Mouse (Mus musculus): ENCODE measurements at regions not wholly inside any gene's neighbourhood (a gene's known extent, or its start where the extent isn't known, plus 50 kb on each side); places are given as distances from the start of the nearest gene placed in this dataset.

DNA sequence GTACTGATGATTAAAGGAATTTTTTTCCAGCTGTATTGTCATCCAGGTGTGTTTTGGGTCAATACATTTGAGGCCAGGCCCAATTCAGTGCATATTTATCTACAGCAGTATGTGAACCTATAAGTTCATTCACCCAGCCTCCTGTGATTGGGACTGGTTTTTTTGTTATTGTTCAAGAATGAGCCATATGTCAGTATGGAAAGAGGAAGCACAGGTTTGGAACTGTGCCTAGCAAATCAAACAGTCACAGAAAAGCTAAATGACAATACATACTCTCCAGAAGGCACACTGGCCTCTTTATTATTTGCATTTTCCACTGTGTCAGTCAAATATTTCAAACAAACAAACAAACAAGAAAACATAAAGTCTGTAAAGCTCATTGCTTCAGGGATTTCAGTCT, 134.7 kb downstream of the Rnd3 start:
- DNase-seq (ENCODE audit: low spot score in 2 of 2), result no peak

DNA sequence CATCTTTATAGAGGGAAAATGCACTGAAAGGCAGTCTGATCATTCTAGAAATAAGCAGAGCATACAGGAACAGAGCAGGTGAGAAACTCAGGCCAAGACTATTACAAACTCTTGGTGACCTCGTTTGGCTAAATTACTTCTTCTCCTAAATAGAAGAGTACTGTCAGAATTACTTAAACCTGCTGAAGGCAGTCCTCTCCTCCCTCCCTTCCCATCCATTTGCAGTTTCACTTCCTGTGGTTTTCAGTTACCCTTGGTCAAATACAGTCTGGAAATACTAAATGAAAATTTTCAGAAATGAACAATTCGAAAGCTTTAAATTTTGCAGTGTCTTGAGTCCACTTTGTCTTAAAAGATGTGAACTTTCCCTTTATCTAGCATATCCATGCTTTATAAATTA, 135.8 kb downstream of the Rnd3 start:
- no peak for DNase-seq (ENCODE audit: low spot score in 2 of 2)

DNA sequence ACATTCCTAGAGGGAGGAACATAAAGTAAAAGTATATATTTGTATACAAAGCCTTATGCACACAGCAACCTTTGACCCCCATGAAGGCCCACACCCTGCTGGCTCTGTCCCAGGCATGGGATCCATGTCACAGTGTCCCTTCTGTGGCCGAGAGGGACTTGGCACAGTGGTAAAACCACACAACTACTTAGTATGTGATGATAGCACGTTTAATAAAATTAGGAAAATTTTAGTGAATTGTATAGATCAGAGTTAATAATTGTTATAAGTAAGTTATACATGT, 140.7 kb downstream of the Rnd3 start:
- DNase-seq (ENCODE audit: low spot score in 2 of 2), result no peak

- DNase-seq (ENCODE audit: low spot score in 2 of 2), result no peak
Measured at GRCm38 (mm10) chr2:51007409-51008250, 141.3 kb downstream of the Rnd3 start.

- no peak for DNase-seq (ENCODE audit: low spot score in 2 of 2)
Measured at GRCm38 (mm10) chr2:51006818-51007217, 142.1 kb downstream of the Rnd3 start.

DNA sequence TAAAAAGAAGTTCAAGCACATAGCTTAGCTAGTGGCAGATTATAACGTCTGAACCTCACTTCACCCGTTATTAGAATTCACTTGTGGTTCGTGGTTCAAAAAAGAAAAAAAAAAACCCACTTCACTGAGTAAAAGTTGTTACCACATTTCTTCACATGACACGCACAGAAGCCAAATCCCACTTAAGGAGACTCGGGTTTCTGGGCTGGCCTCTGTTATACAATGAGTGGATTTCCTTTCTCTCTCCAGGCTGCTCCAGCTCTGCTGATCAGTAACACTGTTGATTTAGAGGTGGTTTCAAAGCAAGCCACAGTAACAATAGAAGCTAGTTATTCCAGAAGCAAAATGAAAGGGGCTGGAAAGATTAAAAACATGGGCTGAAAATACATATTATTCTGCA, 147.4 kb downstream of the Rnd3 start:
- no peak for DNase-seq (ENCODE audit: low spot score in 2 of 2)

DNA sequence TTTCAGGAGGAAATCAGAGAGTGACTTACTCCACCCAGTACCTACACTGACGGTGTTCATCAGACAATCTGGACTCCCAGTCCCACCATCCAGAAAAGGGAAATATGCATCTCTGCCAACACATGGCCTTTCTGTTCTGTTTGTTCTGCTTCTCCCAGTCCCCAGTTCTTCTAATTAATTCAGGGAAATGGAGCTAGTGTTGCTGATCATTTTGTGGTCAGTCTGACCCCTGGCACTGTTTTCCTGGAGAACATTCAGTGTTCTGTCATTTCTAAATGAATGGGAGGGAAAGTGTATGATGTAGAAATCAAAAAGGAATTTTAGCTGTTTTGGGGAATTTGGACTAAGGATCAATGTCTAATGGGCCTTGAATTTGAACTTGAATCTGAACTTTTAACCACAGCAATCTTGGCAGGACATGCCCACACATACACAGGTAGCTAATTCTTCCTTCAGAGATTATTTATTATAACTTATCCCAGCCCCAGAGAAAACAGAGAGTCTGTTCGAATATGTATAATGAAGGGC, 165.0 kb downstream of the Rnd3 start:
- no peak for DNase-seq (ENCODE audit: low spot score in 2 of 2)

DNA sequence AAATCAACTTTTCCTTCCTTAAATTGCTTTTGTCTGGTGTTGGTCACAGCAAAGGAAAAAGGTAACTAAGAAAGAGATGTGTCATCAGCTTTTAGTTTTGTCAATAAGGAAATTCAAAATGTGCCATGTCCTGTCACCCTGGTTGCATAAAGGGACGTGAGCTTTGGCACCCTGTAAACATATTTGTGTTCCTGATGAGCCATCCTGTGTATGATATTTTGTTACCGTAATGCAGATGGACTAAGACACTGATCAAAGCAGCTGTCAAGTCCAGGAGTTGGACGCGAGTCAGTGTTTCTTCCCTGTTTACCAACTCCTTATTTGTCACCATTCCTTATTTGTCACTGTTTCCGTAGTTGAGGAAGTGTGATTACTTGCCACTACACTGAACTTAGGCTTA, 166.3 kb downstream of the Rnd3 start:
- DNase-seq (ENCODE audit: low spot score in 2 of 2), result no peak

- DNase-seq (ENCODE audit: low spot score in 2 of 2), result no peak
Measured at GRCm38 (mm10) chr2:50978356-50978755, 170.6 kb downstream of the Rnd3 start.

DNA sequence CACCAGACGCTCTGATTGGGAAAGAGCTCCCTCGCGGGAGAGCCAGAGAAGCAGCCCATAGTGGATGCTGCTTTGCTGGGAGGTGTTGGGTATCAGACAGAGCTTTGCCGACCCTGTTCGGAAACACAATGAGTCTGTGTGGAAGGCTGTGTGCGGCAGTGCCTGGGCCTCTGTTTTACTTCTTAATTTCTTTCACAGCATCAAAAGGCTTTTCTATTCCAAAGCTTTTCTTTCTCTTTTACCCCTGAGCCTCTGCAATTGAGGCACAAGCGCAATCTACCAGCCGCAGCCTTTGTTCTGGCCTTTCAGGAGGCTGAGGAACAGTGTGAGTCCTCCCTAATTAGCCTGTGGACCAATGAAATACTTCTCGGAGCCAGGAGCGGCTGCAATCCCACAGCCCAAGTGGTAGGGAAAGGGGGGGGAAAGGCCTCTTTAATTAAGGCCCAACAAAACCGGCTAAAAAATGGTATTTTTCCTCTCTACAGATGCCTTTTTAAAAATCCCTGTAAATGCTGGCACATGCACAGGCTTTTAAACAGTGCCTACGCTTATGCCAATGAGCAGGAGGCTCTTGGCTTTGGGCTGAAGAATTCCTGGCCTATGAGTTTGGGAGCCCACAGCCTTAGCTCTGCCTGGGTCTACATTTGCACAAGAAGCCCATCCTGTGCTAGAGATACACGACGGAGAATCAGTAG, 177.6 kb downstream of the Rnd3 start:
- no peak for DNase-seq (ENCODE audit: low spot score in 2 of 2)

DNA sequence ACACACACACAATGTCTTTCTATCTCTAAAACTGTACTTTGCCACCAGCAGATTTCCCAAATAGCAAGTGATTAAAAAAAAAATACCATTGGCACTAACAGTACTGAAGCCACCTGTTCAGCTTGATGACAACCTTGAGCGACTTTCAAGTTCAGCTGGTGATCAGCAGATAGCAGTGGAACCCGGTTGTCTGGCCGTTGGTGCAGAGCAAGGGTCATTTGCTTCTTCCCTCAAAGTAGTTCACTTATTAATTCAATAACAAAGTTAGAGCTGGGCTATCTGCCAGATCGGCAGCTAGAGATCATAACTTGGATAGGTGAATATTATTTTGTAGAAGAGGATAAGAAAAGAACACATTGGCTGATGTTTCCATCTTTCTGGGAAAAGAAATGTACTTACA, 180.5 kb downstream of the Rnd3 start:
- no peak for DNase-seq (ENCODE audit: low spot score in 2 of 2)

GRCm38 (mm10) chr2:50967826-50968225, 181.1 kb downstream of the Rnd3 start:
- no peak for DNase-seq (ENCODE audit: low spot score in 2 of 2)

- DNase-seq (ENCODE audit: low spot score in 2 of 2), result no peak
Measured at GRCm38 (mm10) chr2:50967133-50967532, 181.8 kb downstream of the Rnd3 start.

GRCm38 (mm10) chr2:50965485-50966017, 183.4 kb downstream of the Rnd3 start:
- no peak for DNase-seq (ENCODE audit: low spot score in 2 of 2)

- DNase-seq (ENCODE audit: low spot score in 2 of 2), result no peak
Measured at GRCm38 (mm10) chr2:50964062-50964461, 184.8 kb downstream of the Rnd3 start.

DNA sequence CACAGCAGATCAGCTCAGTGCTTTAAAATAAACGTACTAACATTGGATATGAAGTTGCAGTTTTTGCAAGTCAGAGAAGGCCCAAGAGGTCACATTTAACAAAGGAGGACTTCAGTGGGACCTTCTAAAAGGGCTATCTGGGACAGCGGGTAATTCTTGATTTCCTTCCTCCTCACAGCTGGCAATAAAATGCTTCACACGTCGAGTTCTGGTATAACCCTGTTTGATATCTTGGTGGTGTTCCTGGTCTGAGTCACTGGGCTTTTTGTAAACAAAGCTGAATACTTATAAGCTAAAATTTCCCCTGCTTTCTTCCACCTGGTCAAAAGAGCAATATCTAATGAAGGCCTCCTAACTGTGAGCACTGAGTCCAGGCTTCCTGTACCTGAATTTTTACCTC, 187.9 kb downstream of the Rnd3 start:
- DNase-seq (ENCODE audit: low spot score in 2 of 2), result no peak

- no peak for DNase-seq (ENCODE audit: low spot score in 2 of 2)
Measured at GRCm38 (mm10) chr2:50959323-50959722, 189.6 kb downstream of the Rnd3 start.

DNA sequence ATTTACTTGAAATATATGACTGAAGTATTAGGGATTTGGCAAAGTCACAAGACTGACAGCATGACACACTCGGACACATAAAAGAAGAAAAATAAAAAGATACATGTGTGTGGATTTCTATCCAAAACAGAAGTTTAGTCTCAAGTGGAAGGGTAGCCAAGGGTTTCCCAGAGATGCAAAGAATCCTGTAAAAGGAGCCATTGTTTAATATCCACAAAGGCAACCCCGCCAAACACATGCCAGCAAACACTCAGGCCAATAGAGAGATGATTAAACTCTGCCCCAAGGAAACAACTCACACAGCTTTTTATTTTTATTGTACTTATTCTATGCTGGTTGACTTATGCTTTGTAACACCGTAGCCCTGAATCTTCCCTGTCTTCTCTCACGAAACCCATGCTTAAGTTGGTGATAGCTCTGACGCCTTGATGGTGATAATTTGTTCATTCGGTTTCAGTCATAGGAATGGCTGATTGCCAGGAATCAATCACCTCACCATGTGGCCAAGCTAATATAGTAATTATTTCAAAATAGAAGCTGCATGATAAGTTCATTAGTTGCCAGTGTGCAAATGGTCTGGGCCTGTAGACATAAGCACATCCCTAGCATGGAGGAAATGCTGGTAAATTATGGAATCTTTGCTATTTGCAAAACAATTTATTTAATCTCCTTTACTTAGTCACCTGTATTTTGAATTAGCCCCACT, 194.4 kb downstream of the Rnd3 start:
- DNase-seq (ENCODE audit: low spot score in 2 of 2), result no peak

- no peak for DNase-seq (ENCODE audit: low spot score in 2 of 2)
Measured at GRCm38 (mm10) chr2:50951027-50951426, 197.9 kb downstream of the Rnd3 start.

- DNase-seq (ENCODE audit: low spot score in 2 of 2), result no peak
Measured at GRCm38 (mm10) chr2:50949717-50950116, 199.2 kb downstream of the Rnd3 start.

DNA sequence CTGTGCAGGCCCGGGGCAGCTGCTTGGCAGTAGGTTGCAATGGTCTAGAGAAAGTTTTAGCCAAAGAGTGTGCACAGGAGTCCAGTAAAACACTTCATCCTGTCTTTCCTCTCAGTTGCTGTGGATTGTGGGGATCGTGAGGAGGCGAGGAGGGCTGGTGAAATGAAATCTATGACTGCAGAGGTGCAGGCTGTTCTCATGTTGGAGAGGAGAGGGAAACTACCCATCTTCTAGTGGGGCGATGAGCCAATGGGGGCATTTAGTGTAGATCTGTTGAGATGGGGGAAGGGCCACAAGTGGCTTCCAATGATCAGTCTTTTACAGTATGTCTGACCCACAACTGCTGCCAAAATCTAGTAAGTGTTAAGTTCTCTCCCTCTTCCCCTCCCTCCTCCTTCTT, 203.4 kb downstream of the Rnd3 start:
- no peak for DNase-seq (ENCODE audit: low spot score in 2 of 2)

GRCm38 (mm10) chr2:50943180-50943579, 205.7 kb downstream of the Rnd3 start:
- peak; percentile 32 to 48 for DNase-seq (ENCODE audit: low spot score in 2 of 2)
